Mouse (Mus musculus): ENCODE results near the gene Ppp1r9b. TPM values are rescaled to one million over a fixed set of nuclear protein-coding genes. Genes with fewer than 3 reads are reported as not detected.

Ppp1r9b gene
- polyA plus RNA-seq (2012; rRNA removed; ENCODE audit: low replicate concordance) = 18.7 and 35.2 TPM in 2 replicates

DNA sequence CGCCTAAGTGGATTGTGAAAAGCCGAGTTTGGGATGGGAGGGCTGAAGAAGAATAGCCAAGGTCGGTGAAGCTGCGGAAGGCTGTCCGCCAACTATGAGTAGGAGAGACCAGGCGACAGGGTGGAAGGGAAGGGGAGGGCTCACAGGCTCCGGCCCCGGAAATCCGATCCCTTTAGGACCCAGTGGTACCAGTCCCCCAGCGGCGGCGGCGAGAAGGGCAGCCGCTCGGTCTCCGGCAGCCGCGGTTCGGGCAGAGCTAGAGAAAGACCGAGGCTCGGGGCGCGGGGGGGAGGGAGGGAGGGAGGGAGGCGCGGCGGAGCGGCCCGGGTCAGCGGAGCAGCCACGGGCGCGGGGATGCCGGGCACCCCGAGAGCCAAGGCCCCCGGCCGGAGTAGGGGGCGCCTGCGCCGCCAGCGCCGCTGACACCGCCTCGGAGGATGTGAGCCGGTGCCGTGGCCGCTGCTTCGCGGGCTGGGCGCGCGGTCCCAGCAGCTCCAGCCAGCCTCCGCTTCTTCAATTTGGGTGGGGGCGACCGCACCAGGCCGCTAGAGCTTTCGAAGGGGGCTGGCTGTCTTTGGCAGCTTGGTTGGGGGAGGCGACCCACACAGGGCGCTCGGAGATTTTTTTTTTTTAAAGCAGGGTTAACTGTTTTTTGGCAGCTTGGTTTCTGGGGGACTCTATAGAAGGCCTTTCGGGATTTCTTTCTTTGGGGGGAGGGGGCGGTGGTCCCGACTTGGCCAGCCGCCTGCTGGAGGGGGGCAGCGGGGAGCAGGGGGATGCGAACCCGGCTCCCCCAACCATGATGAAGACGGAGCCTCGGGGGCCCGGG is at the start of gene Ppp1r9b:
Gene Ppp1r9b (plus strand): TSS at position 287 of the 829 bp plus-strand sequence.

GRCm38 (mm10) chr11:94967419-94967818 is 23.4 kb upstream of the Ppp1r9b start, which contains the start of gene Hils1:
Gene Hils1 (plus strand): TSS chr11:94967593.

DNA sequence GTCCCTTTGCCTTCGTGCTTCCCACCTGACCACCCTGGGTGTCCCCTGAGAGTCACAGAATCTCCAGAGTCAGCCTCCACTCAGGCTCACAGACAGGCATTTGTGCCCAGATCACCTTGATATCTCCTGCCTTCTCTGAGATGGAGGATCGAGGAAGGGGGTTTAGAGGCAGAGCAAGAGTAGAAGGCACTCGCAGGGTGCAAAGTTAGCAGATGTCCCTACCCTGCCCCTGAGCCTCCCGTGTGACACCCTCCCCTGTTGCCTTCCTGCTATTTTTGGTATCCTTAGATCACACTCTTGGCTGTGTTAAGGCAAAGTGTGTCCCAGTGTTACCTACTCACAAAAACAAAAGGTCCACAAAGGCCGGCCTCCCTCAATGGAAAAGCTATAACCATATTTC is 14.6 kb upstream of the Ppp1r9b start, which contains the start of gene Sgca:
Gene Sgca (minus strand): TSS at position 129 of the 400 bp plus-strand sequence.

GRCm38 (mm10) chr11:95009629-95010014 is 18.8 kb downstream of the Ppp1r9b start, which contains the start of gene Samd14:
Gene Samd14 (plus strand): TSS chr11:95009879.

GRCm38 (mm10) chr11:95041139-95041609 is 50.3 kb downstream of the Ppp1r9b start, which contains the start of gene Pdk2:
Gene Pdk2 (minus strand): TSS chr11:95041354.

Other genes starting within 250 kb of the Ppp1r9b start
- gene Cdc34b, start 249.3 kb upstream of the Ppp1r9b start, polyA plus RNA-seq (2012; rRNA removed; ENCODE audit: low replicate concordance) = 0.09 TPM in 1 of 2 replicates, not detected in the other
- 0.24 TPM in 1 of 2 replicates, not detected in the other for gene Tmem92, start 208.3 kb upstream of the Ppp1r9b start, polyA plus RNA-seq (2012; rRNA removed; ENCODE audit: low replicate concordance)
- gene Col1a1, start 54.8 kb upstream of the Ppp1r9b start, polyA plus RNA-seq (2012; rRNA removed; ENCODE audit: low replicate concordance) = 29.4 and 31.3 TPM in 2 replicates
- gene Hils1, start 23.4 kb upstream of the Ppp1r9b start, polyA plus RNA-seq (2012; rRNA removed; ENCODE audit: low replicate concordance) = not detected in 2 replicates
- gene Sgca, start 14.7 kb upstream of the Ppp1r9b start, polyA plus RNA-seq (2012; rRNA removed; ENCODE audit: low replicate concordance) = 1.7 and 4.3 TPM in 2 replicates
- gene Samd14, start 18.8 kb downstream of the Ppp1r9b start, polyA plus RNA-seq (2012; rRNA removed; ENCODE audit: low replicate concordance) = 6.2 and 10.3 TPM in 2 replicates
- 100 and 190 TPM in 2 replicates for gene Pdk2, start 50.3 kb downstream of the Ppp1r9b start, polyA plus RNA-seq (2012; rRNA removed; ENCODE audit: low replicate concordance)
- 87.6 and 115 TPM in 2 replicates for gene Itga3, start 85.8 kb downstream of the Ppp1r9b start, polyA plus RNA-seq (2012; rRNA removed; ENCODE audit: low replicate concordance)
- gene Dlx3, start 129.1 kb downstream of the Ppp1r9b start, polyA plus RNA-seq (2012; rRNA removed; ENCODE audit: low replicate concordance) = 0.07 and 0.18 TPM in 2 replicates
- not detected in 2 replicates for gene Dlx4, start 155.2 kb downstream of the Ppp1r9b start, polyA plus RNA-seq (2012; rRNA removed; ENCODE audit: low replicate concordance)